Mouse (Mus musculus) kidney, embryonic 14.5 days (tissue): ENCODE results near the gene Gnl2. TPM values are rescaled to one million over a fixed set of nuclear protein-coding genes. Genes with fewer than 3 reads are reported as not detected.

ENCODE experiments used
- ATAC-seq: fragments of 200-750 bp; cut with Nextera tagmentation; 2 replicates; pipeline ENCODE4 v1.8.0; 2017; ENCODE audit warnings: moderate number of reproducible peaks, mild to moderate bottlenecking, moderate TSS enrichment, moderate library complexity; ENCODE audit not compliant: low FRiP score, low TSS enrichment
- H3K27ac ChIP-seq: fragments of 300-500 bp; sonication (generic); 2 replicates; pipeline ENCODE4 v1.5.1; 2014; ENCODE audit warnings: low read depth, mild to moderate bottlenecking, low read length, moderate library complexity, mixed read lengths
- H3K27me3 ChIP-seq: fragments of 300-500 bp; sonication (generic); 2 replicates; pipeline ENCODE4 v1.6.1; 2014; ENCODE audit warnings: mild to moderate bottlenecking, low read length; ENCODE audit not compliant: control insufficient read depth, insufficient read depth
- H3K36me3 ChIP-seq: fragments of 300-500 bp; sonication (generic); 2 replicates; pipeline ENCODE4 v1.6.1; 2014; ENCODE audit warnings: low read length, mixed read lengths; ENCODE audit not compliant: control insufficient read depth, insufficient read depth
- H3K4me1 ChIP-seq: fragments of 300-500 bp; sonication (generic); 2 replicates; pipeline ENCODE4 v1.6.1; 2014; ENCODE audit warnings: low read length, mixed read lengths; ENCODE audit not compliant: control insufficient read depth, insufficient read depth
- H3K4me2 ChIP-seq: fragments of 300-500 bp; sonication (generic); replicated peaks from 2 replicates; pipeline ENCODE4 v1.6.1; 2014; ENCODE audit warnings: low read depth, mild to moderate bottlenecking, low read length
- H3K4me3 ChIP-seq: fragments of 300-500 bp; sonication (generic); 2 replicates; pipeline ENCODE4 v1.5.1; 2014; ENCODE audit warnings: mild to moderate bottlenecking, low read length
- H3K9ac ChIP-seq: fragments of 300-500 bp; sonication (generic); 2 replicates; pipeline ENCODE4 v1.6.1; 2014; ENCODE audit warnings: low read depth, mild to moderate bottlenecking, low read length, moderate library complexity
- H3K9me3 ChIP-seq: fragments of 300-500 bp; sonication (generic); 2 replicates; pipeline ENCODE4 v1.6.1; 2016; ENCODE audit warnings: low read length; ENCODE audit not compliant: control insufficient read depth
- WGBS: fragments of 180-500 bp; shearing (Covaris S2); extraction: QIAGEN DNeasy Blood & Tissue Kit; methylation state at CpG from one replicate; pipeline ENCODE4 v1.1.7; 2014; 5-methylcytosine and 5-hydroxymethylcytosine counted together
- polyA plus RNA-seq: library from polyadenylated mRNA; unstranded; fragments of >200 nt; fragmentation: Nextera tagmentation; extraction: Ambion mirVana; gene quantifications from 2 replicates; pipeline ENCODE4 v1.2.1, GENCODE M21; 2014

Gene Gnl2
- polyA plus RNA-seq, 1 experiment from 2014 or later = 95.5 TPM

- Histone ChIP-seq H3K4me2 (no peak overlapping the region), H3K4me3 (no peak overlapping the region), H3K9ac (no peak overlapping the region), H3K36me3 (no peaks in the 10 kb centered on the region), H3K4me1 (no peaks in the 10 kb centered on the region), H3K9me3 (no peaks in the 10 kb centered on the region), H3K27ac (no peak overlapping the region), H3K27me3 (no peaks in the 10 kb centered on the region)
- 33% methylated on average over 11 of the region's 11 CpGs for WGBS
- no peak for ATAC-seq
Observed at GRCm38 (mm10) chr4:125020780-125021538, 4.6 kb downstream of the Gnl2 start.

GRCm38 (mm10) chr4:125029891-125030614 lies 13.7 kb downstream of the Gnl2 start:
- no peak overlapping the region for H3K27ac ChIP-seq
- peaks cover 8% of the 10 kb centered on the region; the same call in 1 of the 2 replicates for H3K4me1 ChIP-seq
- no peaks in the 10 kb centered on the region for H3K27me3 ChIP-seq
- peak overlapping the region; percentile 68 for H3K4me3 ChIP-seq
- no peaks in the 10 kb centered on the region for H3K9me3 ChIP-seq
- peak overlapping the region; percentile 67 for H3K9ac ChIP-seq
- H3K36me3 ChIP-seq = peaks cover 12% of the 10 kb centered on the region; the same call in 1 of the 2 replicates
- under 1% methylated on average over 50 of the region's 50 CpGs for WGBS
- ATAC-seq = peak; percentile 99
- H3K4me2 ChIP-seq = peak overlapping the region; percentile 83

- no peak for ATAC-seq
- WGBS = 94% methylated on average over 4 of the region's 4 CpGs
- no peak overlapping the region for H3K4me2 ChIP-seq
Observed at GRCm38 (mm10) chr4:125034341-125034740, 18.0 kb downstream of the Gnl2 start.

GRCm38 (mm10) chr4:125044454-125044853 lies 28.1 kb downstream of the Gnl2 start:
- Histone ChIP-seq H3K4me2 (no peak overlapping the region), H3K36me3 (peaks cover 96% of the 10 kb centered on the region), H3K27ac (no peak overlapping the region), H3K4me3 (no peak overlapping the region), H3K4me1 (no peaks in the 10 kb centered on the region), H3K9ac (no peak overlapping the region), H3K9me3 (no peaks in the 10 kb centered on the region), H3K27me3 (no peaks in the 10 kb centered on the region)
- ATAC-seq = no peak
- WGBS = 89% methylated on average over 7 of the region's 7 CpGs

More at GRCm38 (mm10) chr4:125034341-125034740, 18.0 kb downstream of the Gnl2 start:
- Histone ChIP-seq H3K4me1 (peaks cover 8% of the 10 kb centered on the region; the same call in 1 of the 2 replicates), H3K9ac (no peak overlapping the region), H3K36me3 (peaks cover 44% of the 10 kb centered on the region), H3K9me3 (no peaks in the 10 kb centered on the region), H3K4me3 (no peak overlapping the region), H3K27me3 (no peaks in the 10 kb centered on the region), H3K27ac (no peak overlapping the region)

- Histone ChIP-seq H3K27me3 (no peaks in the 10 kb centered on the region), H3K36me3 (peaks cover 60% of the 10 kb centered on the region), H3K4me1 (no peaks in the 10 kb centered on the region), H3K9me3 (no peaks in the 10 kb centered on the region), H3K27ac (no peak overlapping the region), H3K9ac (no peak overlapping the region), H3K4me2 (no peak overlapping the region), H3K4me3 (no peak overlapping the region)
- WGBS = 91% methylated on average over 9 of the region's 9 CpGs
- no peak for ATAC-seq
Observed at GRCm38 (mm10) chr4:125055385-125055784, 39.0 kb downstream of the Gnl2 start.

- H3K4me1 ChIP-seq = no peaks in the 10 kb centered on the region
- H3K9ac ChIP-seq = no peak overlapping the region
- 87% methylated on average over 4 of the region's 4 CpGs for WGBS
- no peak overlapping the region for H3K4me3 ChIP-seq
- peaks cover 50% of the 10 kb centered on the region for H3K36me3 ChIP-seq
- H3K4me2 ChIP-seq = no peak overlapping the region
- no peak for ATAC-seq
- no peak overlapping the region for H3K27ac ChIP-seq
- no peaks in the 10 kb centered on the region for H3K9me3 ChIP-seq
- no peaks in the 10 kb centered on the region for H3K27me3 ChIP-seq
Observed at GRCm38 (mm10) chr4:125056476-125056875, 40.1 kb downstream of the Gnl2 start.

- Histone ChIP-seq H3K27me3 (no peaks in the 10 kb centered on the region), H3K4me1 (no peaks in the 10 kb centered on the region), H3K27ac (no peak overlapping the region), H3K9ac (no peak overlapping the region), H3K36me3 (peaks cover 42% of the 10 kb centered on the region), H3K4me3 (no peak overlapping the region), H3K9me3 (no peaks in the 10 kb centered on the region), H3K4me2 (no peak overlapping the region)
- no peak for ATAC-seq
- WGBS = 66% methylated on average over 3 of the region's 3 CpGs
Observed at GRCm38 (mm10) chr4:125057273-125057672, 40.9 kb downstream of the Gnl2 start.

GRCm38 (mm10) chr4:125058033-125058432 lies 41.6 kb downstream of the Gnl2 start:
- no peaks in the 10 kb centered on the region for H3K27me3 ChIP-seq
- peaks cover 35% of the 10 kb centered on the region for H3K36me3 ChIP-seq
- H3K4me1 ChIP-seq = no peaks in the 10 kb centered on the region
- no peak overlapping the region for H3K27ac ChIP-seq
- ATAC-seq = no peak
- H3K9ac ChIP-seq = no peak overlapping the region
- no peaks in the 10 kb centered on the region for H3K9me3 ChIP-seq
- WGBS = 54% methylated on average over 5 of the region's 5 CpGs
- no peak overlapping the region for H3K4me3 ChIP-seq
- no peak overlapping the region for H3K4me2 ChIP-seq

GRCm38 (mm10) chr4:125059025-125059424 lies 42.6 kb downstream of the Gnl2 start:
- H3K9ac ChIP-seq = 0 out of 2 replicates have a peak overlapping the region, but pooled peaks have one; percentile 12
- no peaks in the 10 kb centered on the region for H3K4me1 ChIP-seq
- 1% methylated on average over 8 of the region's 8 CpGs for WGBS
- no peaks in the 10 kb centered on the region for H3K9me3 ChIP-seq
- peak overlapping the region; percentile 20; the same call in 1 of the 2 replicates for H3K4me3 ChIP-seq
- peak; percentile 89 for ATAC-seq
- no peak overlapping the region for H3K27ac ChIP-seq
- no peaks in the 10 kb centered on the region for H3K27me3 ChIP-seq
- peak overlapping the region; percentile 42 for H3K4me2 ChIP-seq
- H3K36me3 ChIP-seq = peaks cover 25% of the 10 kb centered on the region
